Mouse (Mus musculus) MEL (cell line): ENCODE results near the gene Pappa2.

ENCODE experiments used
- CTCF ChIP-seq, 3 experiments: IDR thresholded peaks in 2 of 3; conservative IDR thresholded peaks in 1 of 3; 2 replicates each; pipeline ENCODE4 v1.5.1; 2011 to 2012; ENCODE audit warnings: low read length in 3 of 3, low read depth in 2 of 3, mild to moderate bottlenecking in 2 of 3, improper control_type of control experiment in 1 of 3, inconsistent platforms in 1 of 3, mixed read lengths in 1 of 3, moderate library complexity in 1 of 3; ENCODE audit not compliant: control insufficient read depth in 1 of 3, insufficient read depth in 1 of 3, poor library complexity in 1 of 3, severe bottlenecking in 1 of 3
- E2F4 ChIP-seq: IDR thresholded peaks from 2 replicates; pipeline ENCODE4 v1.6.1; 2011; ENCODE audit warnings: low read depth, low read length, improper control_type of control experiment, borderline replicate concordance
- GABPA ChIP-seq: IDR thresholded peaks from 2 replicates; pipeline ENCODE4 v1.6.1; 2012; ENCODE audit warnings: low read depth, mild to moderate bottlenecking, inconsistent platforms, low read length, improper control_type of control experiment, moderate library complexity
- GATA1 ChIP-seq: IDR thresholded peaks from 2 replicates; pipeline ENCODE4 v1.6.1; 2011; ENCODE audit warnings: low read depth, low read length, improper control_type of control experiment
- HCFC1 ChIP-seq: IDR thresholded peaks from 2 replicates; pipeline ENCODE4 v1.6.1; 2012; ENCODE audit warnings: low read depth, mild to moderate bottlenecking, inconsistent platforms, low read length, improper control_type of control experiment, moderate library complexity
- MAZ ChIP-seq: IDR thresholded peaks from 2 replicates; pipeline ENCODE4 v1.6.1; 2012; ENCODE audit warnings: low read depth, mild to moderate bottlenecking, inconsistent platforms, low read length, improper control_type of control experiment
- MYB ChIP-seq: IDR thresholded peaks from 2 replicates; pipeline ENCODE4 v1.6.1; 2011; ENCODE audit warnings: mild to moderate bottlenecking, low read depth, low read length, improper control_type of control experiment
- POLR2A ChIP-seq, 2 experiments: IDR thresholded peaks; 2 replicates each; pipeline ENCODE4 v1.6.1; 2011 to 2012; ENCODE audit warnings: low read length in 2 of 2, mild to moderate bottlenecking in 2 of 2, control low read depth in 1 of 2, improper control_type of control experiment in 1 of 2, low read depth in 1 of 2, moderate library complexity in 1 of 2; ENCODE audit not compliant: control insufficient read depth in 1 of 2, insufficient read depth in 1 of 2, poor library complexity in 1 of 2
- POLR2AphosphoS2 ChIP-seq: IDR thresholded peaks from 2 replicates; pipeline ENCODE4 v1.6.1; 2011; ENCODE audit warnings: low read length, improper control_type of control experiment
- USF2 ChIP-seq, 2 experiments: IDR thresholded peaks; 2 replicates each; pipeline ENCODE4 v1.6.1; 2011 to 2012; ENCODE audit warnings: improper control_type of control experiment in 2 of 2, low read length in 2 of 2, borderline replicate concordance in 1 of 2, inconsistent platforms in 1 of 2, low read depth in 1 of 2, mild to moderate bottlenecking in 1 of 2; ENCODE audit not compliant: insufficient read depth in 1 of 2
- ZMIZ1 ChIP-seq: IDR thresholded peaks from 2 replicates; pipeline ENCODE4 v1.6.1; 2012; ENCODE audit warnings: low read depth, mild to moderate bottlenecking, inconsistent platforms, low read length, improper control_type of control experiment, moderate library complexity

DNA sequence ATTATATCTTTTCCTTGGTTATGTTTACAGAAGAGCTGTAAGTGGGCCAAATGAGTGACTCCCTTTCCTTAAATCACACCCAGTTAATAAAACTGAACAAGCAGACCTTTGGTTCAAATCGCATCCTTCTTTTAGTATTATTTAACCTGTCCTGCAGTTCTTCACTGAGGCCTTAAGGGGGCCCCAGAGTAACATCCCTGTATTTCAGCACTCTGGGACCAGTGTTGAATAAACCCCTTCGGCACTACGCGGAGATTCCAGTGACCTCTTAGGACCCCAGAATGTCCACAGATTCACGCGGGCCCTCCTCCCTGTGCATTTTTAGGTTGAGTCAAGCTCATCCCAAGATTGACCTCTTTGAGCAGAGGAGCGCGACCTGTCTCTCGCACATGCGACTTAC is 135.7 kb downstream of the Pappa2 start:
- TF ChIP-seq GATA1 (no peak), USF2 (IDR thresholded peaks at IDR 0.05; ENCODE audit: borderline replicate concordance in 1 of 2, insufficient read depth in 1 of 2, low read depth in 1 of 2, low read length in 2 of 2) (no peak), MYB (no peak), CTCF (IDR thresholded peaks at IDR 0.05 in 2 of 3, conservative IDR thresholded peaks at IDR 0.05 in 1 of 3; ENCODE audit: control insufficient read depth in 1 of 3, insufficient read depth in 1 of 3, low read depth in 2 of 3, low read length in 3 of 3, poor library complexity in 1 of 3, severe bottlenecking in 1 of 3) (no peak; a peak in 1 of 6 replicates), GABPA (no peak), ZMIZ1 (no peak), POLR2A (IDR thresholded peaks at IDR 0.05; ENCODE audit: control insufficient read depth in 1 of 2, insufficient read depth in 1 of 2, low read depth in 1 of 2, low read length in 2 of 2, poor library complexity in 1 of 2) (no peak), MAZ (no peak), POLR2AphosphoS2 (no peak), HCFC1 (no peak), E2F4 (no peak)
